Mouse (Mus musculus) kidney, adult 11 months (tissue): ENCODE results near the gene Ctnnd2.

Experiments used
- DNase-seq: peaks from one replicate; pipeline ENCODE4 v3.0.0; 2022

The Ctnnd2 gene

DNA sequence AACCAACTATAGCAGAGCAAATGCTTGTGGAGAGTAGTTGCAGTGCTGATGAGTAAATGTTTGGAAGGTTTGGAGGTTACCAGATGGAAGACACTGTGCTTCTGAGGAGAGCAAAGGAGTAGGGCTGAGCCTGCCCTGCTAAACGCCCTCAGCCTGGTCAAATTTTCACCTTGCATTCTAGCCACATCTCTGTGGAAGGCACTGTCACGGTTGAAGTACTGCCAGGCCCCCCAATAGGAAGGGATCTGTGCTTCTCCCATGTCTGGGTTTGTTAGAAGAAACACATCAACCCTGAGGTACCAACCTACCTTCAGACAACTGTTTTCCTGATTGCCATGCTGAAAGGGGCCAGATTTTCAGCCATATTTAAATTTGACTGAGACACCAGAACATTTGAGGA is 585.6 kb downstream of the Ctnnd2 start:
- DNase-seq = no peak

DNA sequence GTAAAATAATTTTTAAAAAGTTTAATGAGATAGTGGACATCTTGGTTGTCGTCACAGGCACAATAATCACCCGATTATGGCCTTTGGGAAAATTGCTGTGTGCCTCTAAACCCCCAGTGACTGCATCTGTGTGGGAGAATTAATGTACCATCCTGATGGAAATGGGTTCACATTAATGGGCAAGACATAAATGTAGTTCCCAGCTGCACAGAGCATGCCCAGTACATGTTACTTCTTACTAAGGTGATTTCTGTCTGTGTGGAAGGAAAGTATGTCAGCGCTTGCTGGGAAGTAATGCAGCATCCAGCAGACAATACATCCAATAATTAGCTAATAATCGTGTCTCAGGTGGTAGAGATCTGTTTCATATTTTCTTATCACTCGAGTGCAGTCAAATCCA is 589.8 kb downstream of the Ctnnd2 start:
- DNase-seq = no peak

DNA sequence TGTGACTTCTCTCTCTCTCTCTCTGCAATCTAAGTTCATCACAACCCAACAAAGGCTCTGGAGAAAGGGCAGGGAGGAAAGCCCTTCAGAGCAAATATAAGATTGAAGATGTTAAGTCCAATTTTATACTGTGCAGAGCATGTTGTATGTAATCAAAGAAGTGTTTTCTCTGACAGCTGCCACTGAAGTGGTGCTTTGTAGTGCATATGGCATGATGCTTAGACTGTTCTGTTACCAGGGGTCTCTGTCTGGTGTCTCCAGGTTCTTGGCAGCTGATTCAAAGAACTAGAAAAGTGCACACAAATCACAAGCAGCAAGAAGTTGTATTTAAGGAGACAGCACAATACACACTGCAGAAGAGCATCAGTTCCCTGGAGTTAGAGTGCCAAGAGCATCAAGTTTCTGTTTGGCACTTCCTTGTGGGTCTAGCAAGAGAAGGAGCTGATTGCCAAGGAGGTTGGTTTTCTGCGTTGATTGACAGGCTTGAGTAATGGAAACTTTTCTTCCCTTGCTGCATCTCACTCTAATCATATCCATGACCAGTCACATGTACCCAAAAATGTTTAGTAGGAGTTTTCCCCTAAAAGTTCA is 590.4 kb downstream of the Ctnnd2 start:
- DNase-seq = no peak

DNA sequence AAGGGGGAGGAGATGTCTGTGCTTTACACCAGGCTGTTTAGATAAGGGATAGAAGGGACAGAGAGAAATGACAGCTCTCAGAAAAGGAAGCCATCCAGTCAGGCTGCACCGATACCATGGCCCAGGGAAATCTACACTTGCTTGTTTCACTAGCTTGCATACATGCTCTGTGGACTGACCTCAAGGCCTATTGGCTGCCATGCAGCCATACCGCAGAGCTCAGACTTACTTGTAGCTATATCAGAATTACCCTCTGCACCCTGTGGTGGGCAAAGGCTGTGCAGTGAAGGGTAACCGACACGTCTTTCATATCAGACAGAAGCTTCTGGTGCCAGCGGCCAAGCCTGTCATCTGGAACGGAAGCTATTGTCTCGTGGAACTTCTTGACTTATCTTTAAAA is 604.5 kb downstream of the Ctnnd2 start:
- DNase-seq = no peak

DNA sequence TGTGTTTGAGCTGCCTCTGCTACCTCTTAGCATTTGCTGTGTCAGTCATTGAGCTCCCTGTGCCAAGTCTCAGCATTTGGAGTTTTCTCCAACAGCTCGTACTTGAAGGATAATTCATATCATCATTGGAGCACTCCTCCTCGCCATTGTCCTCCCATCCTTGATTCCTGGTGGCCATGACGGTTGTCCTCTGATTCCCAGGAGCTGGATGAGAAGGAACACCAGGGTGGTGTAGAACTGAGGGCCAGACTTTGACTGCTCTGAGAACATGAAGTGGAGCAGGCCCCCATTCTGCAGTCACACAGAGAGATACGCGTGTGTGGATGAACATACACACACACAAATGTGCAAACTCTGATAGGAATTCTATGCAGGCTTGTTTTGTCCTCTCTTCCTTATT is 605.4 kb downstream of the Ctnnd2 start:
- no peak for DNase-seq

DNA sequence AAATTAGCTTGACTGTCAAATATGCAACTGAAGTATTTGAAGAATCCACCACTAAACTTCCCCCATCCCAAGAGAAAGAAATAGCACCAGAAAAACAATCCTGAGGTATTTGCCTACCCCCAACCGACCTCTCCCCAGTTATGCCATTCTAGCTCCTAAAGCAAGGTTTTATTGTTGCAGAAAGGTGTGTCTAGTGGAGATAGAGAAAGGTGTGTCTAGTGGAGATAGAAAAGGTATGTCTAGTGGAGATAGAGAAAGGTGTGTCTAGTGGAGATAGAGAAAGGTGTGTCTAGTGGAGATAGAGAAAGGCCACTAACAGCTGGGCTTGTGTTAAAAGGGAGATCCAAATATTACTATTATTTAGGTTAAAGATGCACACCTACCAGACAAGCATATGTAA is 607.5 kb downstream of the Ctnnd2 start:
- DNase-seq = no peak

DNA sequence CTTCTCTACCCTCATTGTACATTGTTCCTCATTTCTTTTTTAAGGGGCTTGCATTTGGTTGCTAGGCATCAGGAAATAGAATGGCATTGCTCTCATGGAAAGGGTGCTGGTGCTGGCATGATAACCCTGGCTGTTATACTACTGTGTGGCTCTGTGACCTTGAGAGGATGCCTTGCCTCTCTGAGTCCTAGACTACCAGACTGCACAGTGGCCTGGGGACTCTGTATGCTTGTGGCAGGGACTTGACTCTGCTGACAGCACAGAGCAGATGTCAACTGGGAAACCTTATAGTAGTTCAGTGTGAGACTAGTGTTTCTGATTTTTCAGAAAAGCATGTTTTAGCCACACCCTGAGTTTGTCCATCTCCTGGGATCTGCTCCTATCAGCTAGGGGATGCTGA is 608.6 kb downstream of the Ctnnd2 start:
- no peak for DNase-seq

DNA sequence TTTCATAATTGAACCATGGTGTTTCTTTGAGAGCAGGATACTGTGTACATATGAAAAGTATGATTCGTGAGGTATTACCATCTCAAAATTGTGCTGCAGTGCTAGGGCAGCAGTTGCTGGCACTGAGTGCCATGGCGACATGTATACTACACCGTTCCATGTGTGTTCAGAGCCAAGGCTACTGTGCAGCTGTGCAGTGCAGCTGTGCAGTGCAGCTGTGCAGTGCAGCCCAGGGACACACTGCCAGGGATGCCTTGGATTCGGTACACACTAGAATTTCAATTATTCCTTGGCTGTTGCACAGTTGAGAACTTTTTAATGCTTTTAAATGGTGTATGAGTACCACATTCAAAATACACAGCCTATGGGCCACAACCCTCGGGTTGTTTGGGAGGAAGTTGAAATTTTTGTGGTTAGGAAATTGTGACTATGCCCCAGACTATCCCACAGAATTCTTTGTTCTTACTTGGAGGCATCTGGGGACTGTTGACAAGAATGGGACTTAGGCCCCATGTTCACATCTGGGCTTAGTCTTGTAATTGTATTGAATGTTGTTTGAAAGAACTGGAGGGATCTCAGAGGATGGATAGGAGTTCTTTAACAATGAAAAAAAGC is 613.4 kb downstream of the Ctnnd2 start:
- no peak for DNase-seq

DNA sequence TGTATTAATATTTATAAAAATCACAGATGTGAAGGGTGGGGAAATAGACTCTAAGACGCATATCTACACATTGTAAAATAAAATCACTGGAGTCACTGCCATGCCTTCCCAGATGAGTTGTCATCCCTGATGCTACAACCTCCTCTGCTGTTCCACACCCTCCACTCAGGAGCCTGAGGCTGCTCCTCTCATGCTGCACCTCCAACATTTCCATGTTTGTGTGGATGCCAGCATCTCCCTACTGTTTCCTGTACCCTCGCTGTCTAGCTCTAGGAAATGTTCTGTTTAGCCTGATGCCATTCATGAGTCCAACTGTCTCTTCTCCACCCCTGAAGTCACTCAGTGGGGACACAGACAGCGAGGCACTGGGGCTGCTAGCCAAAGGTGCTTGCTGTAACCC is 620.9 kb downstream of the Ctnnd2 start:
- no peak for DNase-seq

DNA sequence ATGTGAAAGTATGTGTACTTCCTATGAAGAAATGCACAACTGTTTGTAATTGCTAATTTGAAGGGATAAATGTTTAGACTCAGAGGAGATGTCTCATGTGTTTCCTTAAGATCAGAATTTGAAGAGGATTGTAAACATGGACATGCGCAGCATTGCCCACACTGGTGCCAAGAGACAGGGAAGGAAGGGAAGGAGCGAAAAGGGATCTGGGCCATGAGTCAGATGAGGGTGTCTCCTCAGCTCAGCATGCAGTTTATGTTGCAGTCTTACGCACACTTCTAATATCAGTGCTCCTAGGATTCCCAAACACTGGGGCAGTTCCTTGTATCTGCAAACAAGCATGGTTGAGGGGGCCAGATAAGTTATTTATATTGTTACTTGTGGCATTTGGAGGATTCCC is 623.3 kb downstream of the Ctnnd2 start:
- no peak for DNase-seq

DNA sequence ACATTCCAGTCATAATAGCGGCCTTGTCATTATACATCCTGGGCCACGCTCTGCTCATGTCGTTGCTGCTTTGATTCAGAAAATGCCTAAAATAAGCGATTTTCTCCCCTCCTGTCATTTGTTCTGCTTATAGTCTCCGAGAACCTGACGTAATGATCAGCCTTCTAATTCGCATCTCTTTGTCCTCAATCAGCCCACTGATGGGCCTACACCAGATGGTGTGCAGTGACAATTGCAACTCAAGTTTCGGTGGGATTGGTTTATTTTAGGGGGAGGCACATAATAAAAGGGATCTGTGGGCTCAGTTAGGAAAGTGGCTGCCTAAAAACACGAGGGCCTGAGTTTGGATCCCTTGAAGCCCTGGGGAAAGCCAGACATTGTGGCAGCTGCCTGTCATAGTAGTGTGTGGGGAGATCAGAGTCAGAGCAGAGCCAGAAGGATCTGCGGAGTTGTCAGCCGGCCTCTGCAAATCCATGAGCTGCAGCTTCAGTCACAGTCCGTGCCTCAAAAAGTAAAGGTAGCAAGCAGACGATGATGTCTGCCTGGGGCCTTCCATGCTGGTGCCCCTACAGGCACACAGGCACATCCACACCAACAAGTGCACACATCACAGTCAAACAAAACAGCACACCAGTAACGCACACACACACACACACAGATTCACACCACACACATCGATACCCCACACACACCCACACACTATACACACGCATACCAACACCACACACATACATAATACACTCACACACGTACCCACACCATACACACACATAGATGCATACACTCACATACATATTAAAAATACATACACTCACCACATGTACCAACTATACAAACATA is 655.3 kb downstream of the Ctnnd2 start:
- no peak for DNase-seq

DNA sequence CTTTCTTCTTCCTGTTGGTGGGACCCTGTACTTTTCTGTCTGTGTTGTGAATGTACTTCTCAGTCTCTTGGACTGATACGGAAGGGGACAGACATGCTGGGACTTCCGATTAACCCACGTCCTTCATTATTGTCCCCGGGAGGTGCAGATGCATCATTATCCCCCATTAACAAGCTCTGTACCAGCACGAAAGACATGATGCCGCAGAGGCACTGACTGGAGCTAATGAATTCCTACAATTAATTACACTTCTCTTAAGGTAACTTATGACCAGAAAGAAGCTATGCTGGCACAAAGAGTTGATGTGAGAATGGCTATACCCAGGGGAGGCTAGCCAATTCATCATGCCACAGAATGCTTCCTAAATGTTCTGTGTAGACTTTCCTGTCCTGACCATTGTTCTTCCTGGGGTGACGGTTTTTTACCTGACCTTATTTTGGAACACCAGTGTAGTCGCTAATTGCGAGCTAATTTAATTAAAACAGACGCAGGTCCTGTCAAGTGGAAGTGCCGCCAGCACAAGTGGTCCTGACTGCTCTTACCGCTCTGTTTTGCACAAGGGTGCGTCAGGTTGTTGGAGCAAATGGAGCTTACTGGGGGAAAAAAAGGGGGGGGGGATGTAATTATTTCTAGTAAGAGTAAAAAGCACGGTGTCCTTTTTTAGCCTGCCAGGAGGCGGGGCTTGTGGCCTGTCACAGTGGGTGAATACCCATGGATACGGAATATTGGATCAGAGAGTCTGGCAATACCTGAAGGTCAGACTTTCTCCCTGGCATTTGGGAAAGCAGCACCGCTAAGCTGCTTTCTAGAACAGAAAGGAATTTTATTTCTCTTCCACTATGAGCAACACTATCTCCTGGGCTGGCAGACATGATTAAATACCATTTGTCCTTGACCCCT is 685.1 kb downstream of the Ctnnd2 start:
- DNase-seq = no peak

DNA sequence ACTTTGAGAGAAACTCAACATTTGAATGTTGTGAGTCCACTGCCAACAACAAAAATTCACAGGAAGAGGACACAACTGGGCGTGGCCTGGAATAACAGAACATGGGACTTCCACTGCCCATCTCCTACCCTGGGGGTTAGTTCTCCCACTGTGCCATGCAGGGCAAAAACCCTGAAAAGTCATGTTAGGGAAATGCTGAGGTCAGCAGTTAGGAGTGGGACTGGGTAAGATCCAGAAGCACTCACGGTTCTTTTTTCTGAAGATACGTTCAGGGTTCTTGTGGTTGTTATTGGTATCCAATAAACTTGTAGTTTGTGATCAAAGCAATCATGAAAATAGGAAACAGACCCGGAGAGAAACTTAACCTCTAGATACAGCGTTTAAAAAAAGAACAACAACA is 695.0 kb downstream of the Ctnnd2 start:
- no peak for DNase-seq

DNA sequence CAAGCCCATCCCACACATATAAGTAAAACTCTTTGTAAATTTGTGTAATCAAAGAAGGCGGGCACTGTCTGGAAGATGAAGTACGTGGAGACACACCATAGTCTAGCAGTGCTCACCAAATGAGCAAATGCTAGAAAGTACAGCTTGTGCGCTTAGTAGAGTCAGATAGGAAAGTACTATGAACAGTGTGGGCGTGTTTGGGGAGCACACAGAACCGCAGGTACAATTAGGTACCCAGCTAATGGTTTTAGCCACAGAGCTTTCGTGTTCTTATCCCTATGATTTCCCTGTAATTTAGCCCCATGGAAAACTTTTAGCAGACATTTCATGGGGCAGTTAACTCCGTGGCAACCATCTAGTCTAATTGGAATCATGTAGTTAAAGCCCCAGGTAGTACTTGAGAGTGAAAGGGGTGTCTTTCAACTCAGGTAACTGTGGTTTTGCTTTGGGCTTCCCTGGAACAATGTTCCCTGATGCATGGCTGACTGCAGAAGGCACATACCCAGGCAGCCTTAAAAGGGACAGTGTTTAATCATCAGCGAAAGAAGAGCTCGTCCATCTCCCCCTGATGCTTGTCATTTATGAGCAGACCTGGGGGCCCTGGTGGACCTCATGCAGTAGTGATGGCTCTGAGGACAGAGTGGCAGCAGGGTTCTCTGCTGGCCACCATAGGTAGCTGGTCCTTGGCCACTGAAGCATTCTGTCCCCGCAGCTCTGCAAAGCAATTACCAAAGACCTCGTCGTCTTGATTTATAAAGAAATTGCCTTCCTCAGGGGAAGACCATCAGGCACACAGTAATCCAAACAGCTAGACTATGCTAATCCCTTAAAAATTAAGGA is 697.5 kb downstream of the Ctnnd2 start:
- DNase-seq = no peak

DNA sequence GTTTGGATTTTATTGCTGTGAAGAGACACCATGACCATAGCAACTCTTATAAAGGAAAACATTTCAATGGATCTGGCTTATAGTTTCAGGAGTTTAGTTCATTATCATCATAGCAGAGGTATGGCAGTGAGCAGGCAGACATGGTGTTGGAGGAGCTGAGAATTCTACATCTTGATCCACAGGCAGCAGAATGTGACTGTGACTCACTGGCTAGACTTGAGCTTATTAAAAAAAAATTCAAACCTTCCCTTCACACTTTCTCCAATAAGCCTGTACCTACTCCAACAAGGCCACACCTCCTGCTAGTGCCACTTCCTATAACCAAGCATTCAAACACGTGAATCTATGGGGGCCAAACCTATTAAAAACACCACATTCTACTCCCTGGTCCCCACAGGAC is 703.1 kb downstream of the Ctnnd2 start:
- no peak for DNase-seq

DNA sequence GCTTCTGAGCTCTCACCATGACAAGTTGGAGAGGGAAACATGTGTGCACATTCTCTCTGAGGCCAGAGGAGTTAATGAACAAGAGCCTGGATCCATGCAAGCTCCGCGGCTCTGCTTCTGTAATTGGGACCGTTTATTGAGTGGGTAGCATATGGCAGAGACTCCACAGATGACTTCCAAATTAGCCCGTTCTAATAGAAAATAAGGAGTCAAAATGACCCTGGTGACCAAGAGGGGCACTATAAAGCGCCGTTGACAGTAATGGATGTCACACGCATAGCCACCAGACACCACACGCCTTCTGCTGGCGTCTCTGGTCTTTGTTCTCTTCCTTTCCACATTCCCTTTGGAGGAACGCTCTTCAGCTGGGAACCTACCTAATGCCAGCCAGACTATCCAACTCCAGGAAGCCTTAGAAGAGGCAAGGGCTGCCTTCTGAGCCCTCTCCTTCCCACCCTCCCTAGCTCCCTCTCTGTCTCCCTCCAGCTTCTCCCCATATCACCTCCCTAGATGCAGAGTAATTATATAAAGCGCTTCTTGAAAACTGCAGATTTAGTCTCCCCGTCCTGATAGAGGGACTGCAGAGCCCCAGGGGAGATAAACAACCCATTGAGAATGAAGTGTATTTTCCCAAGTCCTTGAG is 712.4 kb downstream of the Ctnnd2 start:
- no peak for DNase-seq

DNA sequence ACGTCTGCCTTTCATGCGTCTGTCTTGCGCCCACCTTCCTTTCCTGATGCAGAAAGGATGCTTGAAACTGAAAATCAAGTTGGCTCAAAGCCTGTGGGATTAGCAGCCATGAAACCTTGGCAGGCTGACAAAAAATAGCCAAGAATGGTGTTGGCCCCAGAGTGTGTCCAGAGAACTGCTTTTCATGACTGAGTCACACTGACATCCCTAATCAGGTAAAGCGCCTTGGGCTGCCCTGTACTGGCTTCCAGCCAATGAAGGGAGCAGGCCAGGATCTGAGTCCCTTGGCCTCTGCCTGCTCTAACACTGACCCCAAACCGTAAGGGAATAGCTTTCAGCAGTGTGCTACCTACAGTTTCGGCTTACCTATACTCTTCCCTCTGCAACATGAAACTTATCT is 713.0 kb downstream of the Ctnnd2 start:
- DNase-seq = no peak

DNA sequence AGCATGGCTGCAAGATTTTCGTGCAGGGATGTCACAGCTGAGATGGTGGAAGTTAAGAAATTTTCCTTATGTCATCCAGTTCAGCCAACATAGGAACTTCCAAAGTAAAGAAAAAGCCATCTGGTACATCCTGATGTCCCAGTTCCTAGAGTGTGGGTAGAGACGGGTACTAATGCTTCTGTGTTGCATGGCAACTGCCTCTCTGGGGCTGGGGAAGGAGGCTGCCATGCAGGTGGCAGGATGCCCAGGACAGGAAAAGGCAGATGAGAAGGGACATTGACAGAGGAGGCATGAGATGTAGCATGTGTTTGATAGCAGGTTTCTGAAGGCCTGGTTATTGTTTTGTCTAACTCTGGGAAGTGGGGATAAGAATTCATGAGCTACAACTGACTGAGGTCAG is 715.2 kb downstream of the Ctnnd2 start:
- no peak for DNase-seq

DNA sequence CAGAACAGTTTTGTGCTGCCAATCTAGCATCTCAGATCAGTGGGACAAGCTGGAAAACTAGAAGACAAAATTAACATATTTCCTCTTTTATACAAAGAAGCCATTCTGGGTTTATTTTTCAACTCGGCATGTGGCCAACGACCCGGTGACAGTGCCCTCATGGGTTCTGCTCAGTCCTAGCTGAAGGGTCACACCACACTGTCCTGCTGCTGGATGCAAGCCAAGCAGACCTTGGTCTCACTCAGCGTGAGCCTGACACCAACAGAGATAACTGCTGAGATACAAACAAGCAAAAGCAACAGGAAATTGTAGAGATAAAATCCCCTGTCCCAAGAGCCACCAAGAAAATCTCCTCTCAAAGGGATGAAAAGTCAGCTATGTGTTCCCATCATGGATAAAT is 719.6 kb downstream of the Ctnnd2 start:
- DNase-seq = no peak

DNA sequence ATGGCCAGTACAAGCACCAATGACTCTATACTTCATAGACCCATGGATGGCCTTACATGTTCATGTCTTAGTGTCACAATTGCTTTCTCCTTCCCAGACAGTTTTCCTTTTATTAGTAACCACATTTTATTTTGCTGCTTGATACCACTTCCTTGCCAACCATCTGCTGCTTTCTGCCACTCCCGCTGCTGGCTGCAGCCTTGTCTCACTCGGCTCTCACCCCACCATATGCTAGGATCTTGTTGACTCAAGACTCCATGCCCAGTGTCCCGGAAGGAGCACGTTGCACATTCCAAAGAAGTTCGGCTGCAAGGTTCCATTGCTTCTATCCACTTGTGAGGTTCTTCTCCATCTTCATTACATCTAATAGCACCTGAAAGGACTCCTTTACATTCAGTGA is 722.7 kb downstream of the Ctnnd2 start:
- no peak for DNase-seq

DNA sequence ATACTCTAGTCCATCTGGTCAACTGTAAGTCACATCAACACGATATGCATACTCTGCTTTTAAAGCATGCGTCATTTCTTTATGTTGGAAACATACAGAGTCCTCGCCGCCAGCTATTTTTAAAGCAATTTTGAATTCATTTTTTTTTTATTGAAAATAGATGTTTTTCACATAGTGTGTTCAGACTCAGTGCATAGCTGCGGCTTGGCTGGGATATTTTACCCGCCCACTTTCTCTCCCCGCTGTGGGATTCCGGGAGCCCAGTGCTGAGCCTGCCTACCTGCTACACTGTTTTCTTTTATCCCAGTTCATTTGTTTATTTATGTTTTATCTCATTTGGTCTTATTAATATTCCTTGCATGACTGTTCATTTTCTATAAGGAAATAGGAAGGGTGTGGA is 724.9 kb downstream of the Ctnnd2 start:
- no peak for DNase-seq

DNA sequence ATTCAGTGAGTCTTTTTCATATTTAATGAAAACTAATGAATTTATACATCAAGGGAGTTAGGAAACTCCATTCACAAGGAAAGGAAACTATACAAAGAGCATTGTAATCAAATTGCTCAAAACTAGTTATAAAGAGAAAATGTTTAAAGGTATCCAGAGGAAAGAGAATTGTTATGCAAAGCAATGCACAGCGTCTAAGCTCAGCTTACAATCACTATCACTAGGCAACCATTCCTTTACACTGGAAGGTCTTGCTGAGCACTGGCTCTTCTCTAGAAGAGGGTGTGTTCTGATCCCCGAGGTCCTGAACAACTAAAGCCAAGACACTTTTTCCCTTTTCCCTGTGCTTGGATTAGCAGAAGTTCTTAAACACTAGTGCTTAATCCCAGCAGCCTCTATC is 735.6 kb downstream of the Ctnnd2 start:
- DNase-seq = no peak
